Comparison of ENCODE assay signal across 19 mouse cellular contexts in genomic region chr6:72518842-72519241, GRCm38 (mm10). TPM values are rescaled to one million over a fixed set of nuclear protein-coding genes. Genes with fewer than 3 reads are reported as not detected.
DNase-seq lines count a peak whose midpoint lies in the region; ATAC-seq lines count a peak whose summit lies in the region.
"Had no signal": no experiment of that assay in that cellular context is flagged by ENCODE, and none has a peak within 500 bp of the region (broad histone marks: within the 10 kb centered on the region; RNA-seq: fewer than 3 reads in every experiment).

No protein-coding gene starts in this region.

- H3K36me3 ChIP-seq in forebrain, embryonic 10.5 days (replicated peaks): no peaks in the 10 kb centered on the region
- no peaks in the 10 kb centered on the region for H3K36me3 ChIP-seq in hindbrain, embryonic 12.5 days
- H3K36me3 ChIP-seq in midbrain, embryonic 14.5 days (ENCODE audit: control insufficient read depth, insufficient read depth, low read length): no peaks in the 10 kb centered on the region
- H3K36me3 ChIP-seq: kidney, embryonic 15.5 days; limb, embryonic 15.5 days had no signal

- WGBS in forebrain, embryonic 10.5 days: 78% methylated on average over 1 of the region's 1 CpGs
- 94% methylated on average over 1 of the region's 1 CpGs for WGBS in hindbrain, embryonic 12.5 days
- 94% methylated on average over 1 of the region's 1 CpGs for WGBS in midbrain, embryonic 14.5 days

- H3K27ac ChIP-seq in forebrain, embryonic 10.5 days: peak overlapping the region; percentile 85
- peak overlapping the region; percentile 96 for H3K27ac ChIP-seq in hindbrain, embryonic 12.5 days
- peak overlapping the region; percentile 96 for H3K27ac ChIP-seq in midbrain, embryonic 14.5 days (replicated peaks; ENCODE audit: low read depth, low read length)
- H3K27ac ChIP-seq: kidney, embryonic 15.5 days; limb, embryonic 15.5 days; stomach, postnatal 0 days had no signal

- peak overlapping the region; percentile 42 for H3K4me2 ChIP-seq in hindbrain, embryonic 12.5 days (replicated peaks)
- H3K4me2 ChIP-seq in midbrain, embryonic 14.5 days (ENCODE audit: low read length): peak overlapping the region; percentile 44
- H3K4me2 ChIP-seq: limb, embryonic 15.5 days; lung, embryonic 14.5 days had no signal

- peak overlapping the region; percentile 47; the same call in 1 of the 2 replicates for H3K9ac ChIP-seq in hindbrain, embryonic 12.5 days
- no peak overlapping the region for H3K9ac ChIP-seq in midbrain, embryonic 14.5 days (replicated peaks; ENCODE audit: low read length)
- H3K9ac ChIP-seq: kidney, embryonic 15.5 days; limb, embryonic 15.5 days; lung, embryonic 14.5 days had no signal

- 0 out of 2 replicates have a peak, but pooled peaks cover 5% of the 10 kb centered on the region for H3K27me3 ChIP-seq in forebrain, embryonic 10.5 days (ENCODE audit: poor library complexity, severe bottlenecking)
- no peaks in the 10 kb centered on the region for H3K27me3 ChIP-seq in hindbrain, embryonic 12.5 days
- no peaks in the 10 kb centered on the region for H3K27me3 ChIP-seq in midbrain, embryonic 14.5 days (ENCODE audit: control insufficient read depth, insufficient read depth, low read length)
- H3K27me3 ChIP-seq: kidney, embryonic 15.5 days; limb, embryonic 15.5 days; Patski had no signal

- no peak overlapping the region for H3K4me3 ChIP-seq in forebrain, embryonic 10.5 days
- no peak overlapping the region for H3K4me3 ChIP-seq in hindbrain, embryonic 12.5 days
- H3K4me3 ChIP-seq in midbrain, embryonic 14.5 days (replicated peaks; ENCODE audit: low read depth, low read length): no peak overlapping the region
- H3K4me3 ChIP-seq: erythroblast, embryonic 14.5 days; kidney, embryonic 15.5 days; limb, embryonic 15.5 days had no signal

- DNase-seq in NIH3T3 (ENCODE audit: low read depth): peak; percentile 34
- no peak for DNase-seq in forebrain, embryonic 10.5 days (ENCODE audit: extremely low spot score, low spot score)
- DNase-seq in midbrain, embryonic 14.5 days: no peak
- no peak for DNase-seq in left cerebral cortex, adult 8-10 months (ENCODE audit: low spot score in 2 of 2)
- no peak for DNase-seq in lung, postnatal 14 days
- no peak for DNase-seq in embryo, embryonic 9.5 days (ENCODE audit: extremely low spot score)
- DNase-seq in adrenal gland, postnatal 10 days: no peak
- DNase-seq: adrenal gland, adult 2 months; gastrocnemius, postnatal 10 days; lung, embryonic 14.5 days; spleen, adult 18-20 months had no signal

- no peaks in the 10 kb centered on the region for H3K9me3 ChIP-seq in forebrain, embryonic 10.5 days
- no peaks in the 10 kb centered on the region for H3K9me3 ChIP-seq in hindbrain, embryonic 12.5 days (replicated peaks)
- H3K9me3 ChIP-seq in midbrain, embryonic 14.5 days (ENCODE audit: control insufficient read depth, low read length): no peaks in the 10 kb centered on the region
- H3K9me3 ChIP-seq: kidney, embryonic 15.5 days; limb, embryonic 15.5 days had no signal

- no peak for ATAC-seq in hindbrain, embryonic 12.5 days (ENCODE audit: low FRiP score)
- ATAC-seq in midbrain, embryonic 14.5 days (ENCODE audit: low FRiP score, low TSS enrichment): 0 out of 2 replicates have a peak, but pooled peaks have one; percentile 17
- ATAC-seq: inflammation-experienced regulatory T-cells, adult 6 months; Patski had no signal

- H3K4me1 ChIP-seq in forebrain, embryonic 10.5 days: peaks cover 33% of the 10 kb centered on the region
- H3K4me1 ChIP-seq in hindbrain, embryonic 12.5 days: peaks cover 39% of the 10 kb centered on the region
- H3K4me1 ChIP-seq in midbrain, embryonic 14.5 days (ENCODE audit: control insufficient read depth, insufficient read depth, low read length): peaks cover 37% of the 10 kb centered on the region

RNA-seq across cellular contexts. Expression of gene Sh2d6, which starts 2.7 kb away (rescaled TPM):
- polyA plus RNA-seq in forebrain, embryonic 10.5 days (2016; fragmentation: Nextera tagmentation; extraction: Ambion mirVana): 0.11 and 0.30 TPM in 2 replicates
- polyA plus RNA-seq in hindbrain, embryonic 12.5 days (2016; fragmentation: Nextera tagmentation; extraction: Ambion mirVana): 0.62 and 0.82 TPM in 2 replicates
- polyA plus RNA-seq in midbrain, embryonic 14.5 days (2014; fragmentation: Nextera tagmentation; extraction: Ambion mirVana): 0.98 and 1.1 TPM in 2 replicates
- total RNA-seq in left cerebral cortex, adult 8-10 months (2022): 1 to 10 TPM in 2 of 4 experiments, under 1 TPM in 2; 0.59 to 1.7 (median 1.2) TPM
- total RNA-seq in adrenal gland, postnatal 10 days (2021): under 1 TPM; 0.27 to 0.48 TPM
- polyA plus RNA-seq: erythroblast, embryonic 14.5 days; heart, embryonic 14.5 days; inflammation-experienced regulatory T-cells, adult 6 months; lung, embryonic 14.5 days had no signal

RNA-seq across cellular contexts. Expression of gene Capg, which starts 25.3 kb away (rescaled TPM):
- 8.9 and 10.5 TPM in 2 replicates for polyA plus RNA-seq in forebrain, embryonic 10.5 days (2016; fragmentation: Nextera tagmentation; extraction: Ambion mirVana)
- polyA plus RNA-seq in hindbrain, embryonic 12.5 days (2016; fragmentation: Nextera tagmentation; extraction: Ambion mirVana): 10.6 and 15.0 TPM in 2 replicates
- 3.3 and 8.6 TPM in 2 replicates for polyA plus RNA-seq in midbrain, embryonic 14.5 days (2014; fragmentation: Nextera tagmentation; extraction: Ambion mirVana)
- 10 to 100 TPM in 2 of 4 experiments, 1 to 10 TPM in 2; 2.9 to 16.9 (median 10.0) TPM for total RNA-seq in left cerebral cortex, adult 8-10 months (2022)
- total RNA-seq in adrenal gland, postnatal 10 days (2021): 10 to 100 TPM; 28.1 to 33.5 TPM
